8 mouse cellular contexts compared by ENCODE assay signal in the genomic region with DNA sequence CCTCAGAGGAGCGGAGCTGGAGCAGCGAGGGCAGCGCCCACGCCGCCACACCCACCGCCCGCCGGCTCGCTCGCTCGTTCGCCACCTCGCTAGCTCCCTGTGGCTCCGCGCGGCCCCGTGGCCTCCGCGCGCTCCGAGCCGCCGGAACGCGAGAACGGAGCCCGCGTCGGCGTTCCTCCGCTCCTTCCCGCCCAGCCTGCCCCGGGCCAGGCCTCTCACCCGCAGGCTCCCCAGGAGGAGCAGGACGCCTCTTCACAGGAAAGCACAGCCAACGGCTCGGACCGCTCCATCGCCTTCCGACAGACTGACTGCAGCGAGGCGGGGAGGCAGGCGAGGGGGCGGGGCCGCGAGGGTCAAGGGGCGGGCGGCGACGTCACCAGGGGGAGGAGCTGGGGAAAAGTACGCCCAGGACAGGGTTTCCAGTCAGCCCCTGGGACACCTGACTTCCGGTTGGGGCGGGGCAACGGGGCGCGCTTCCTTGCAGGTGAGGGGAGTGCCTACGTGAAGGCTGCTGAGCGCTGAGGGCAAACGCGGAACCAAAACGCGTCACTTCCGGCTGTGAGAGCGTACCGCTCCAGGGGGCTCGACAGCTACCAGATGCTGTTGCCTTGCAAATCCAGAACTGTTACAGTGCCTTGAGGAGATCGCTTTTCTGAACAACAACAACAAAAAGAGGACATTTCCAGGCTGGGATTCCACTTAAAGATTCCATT. TPM values are rescaled to one million over a fixed set of nuclear protein-coding genes. Genes with fewer than 3 reads are reported as not detected.
A peak's percentile ranks its signal among the peaks of the same experiment; 100 is the strongest.
DNase-seq lines count a peak whose midpoint lies in the region; ATAC-seq and TF ChIP-seq lines count a peak whose summit lies in the region.

Uba6 (minus strand) TSS at position 355 of the 713 bp plus-strand sequence.

- no peak for TF ChIP-seq CTCF in cortical plate, adult 2 months (IDR thresholded peaks at IDR 0.05; ENCODE audit: extremely low read depth, insufficient read depth, low read length)

- peak within 1 kb of the TSS; percentile 67 for H3K4me3 ChIP-seq in cortical plate, adult 2 months (ENCODE audit: insufficient read depth, low read length)
- H3K4me3 ChIP-seq in megakaryocyte, embryonic 14.5 days (replicated peaks), result peak within 1 kb of the TSS; percentile 98

- DNase-seq in gastrocnemius, adult 8-10 months (ENCODE audit: low spot score in 2 of 2), result peak; percentile 96 to 97
- peak; percentile 91 for DNase-seq in hindlimb bud, embryonic 11.5 days (ENCODE audit: extremely low spot score, low read depth, low spot score)
- peak; percentile 97 to 99 for DNase-seq in left cerebral cortex, adult 8-10 months (ENCODE audit: low spot score in 2 of 2)
- DNase-seq in right cerebral cortex, postnatal 10 days (ENCODE audit: low spot score in 2 of 2), result peak; percentile 99
- peak; percentile 98 for DNase-seq in urinary bladder, postnatal 25 days (ENCODE audit: low spot score)

- peak; percentile 96 for ATAC-seq in activated CD4-positive, CD25-positive, alpha-beta regulatory T cell, adult 4 months

- no peaks in the 10 kb centered on the region for H3K27me3 ChIP-seq in megakaryocyte, embryonic 14.5 days (replicated peaks)

- no peaks in the 10 kb centered on the region for H3K4me1 ChIP-seq in cortical plate, adult 2 months (ENCODE audit: control insufficient read depth, insufficient read depth, low read length)
- peaks cover 11% of the 10 kb centered on the region; the same call in 1 of the 2 replicates for H3K4me1 ChIP-seq in megakaryocyte, embryonic 14.5 days

- H3K36me3 ChIP-seq in megakaryocyte, embryonic 14.5 days (replicated peaks; ENCODE audit: low read length), result peaks cover 17% of the 10 kb centered on the region

- H3K9me3 ChIP-seq in megakaryocyte, embryonic 14.5 days, result no peaks in the 10 kb centered on the region

- peak; percentile 96 for TF ChIP-seq POLR2A in cortical plate, adult 2 months (IDR thresholded peaks at IDR 0.05; ENCODE audit: extremely low read depth, insufficient read depth, low read length)

- H3K27ac ChIP-seq in cortical plate, adult 2 months (ENCODE audit: insufficient read depth, low read length), result peak within 1 kb of the TSS; percentile 53

RNA-seq across cellular contexts. Expression of gene Uba6, which starts in this region (rescaled TPM):
- polyA plus RNA-seq in activated CD4-positive, CD25-positive, alpha-beta regulatory T cell, adult 4 months (2017; shearing (Covaris generic)), result 10 to 100 TPM; 13.9 to 18.3 TPM
- polyA plus RNA-seq in cortical plate, adult 2 months (2012; rRNA removed), result 6.4 and 7.3 TPM in 2 replicates
- 1 to 10 TPM; 4.5 to 5.9 (median 4.9) TPM for total RNA-seq in gastrocnemius, adult 8-10 months (2022)
- total RNA-seq in left cerebral cortex, adult 8-10 months (2022), result 10 to 100 TPM; 17.0 to 22.2 (median 18.2) TPM
- polyA plus RNA-seq in megakaryocyte, embryonic 14.5 days (2012; ENCODE audit: insufficient read depth, low replicate concordance), result 0.53 TPM in 1 of 2 replicates, not detected in the other

Comparison
In these comparisons a context has a peak if more than half of its experiments do, and no peak if none do; other contexts are left out.
1. Peak in every context shown above with its lines: DNase-seq, ATAC-seq, H3K4me3 ChIP-seq and H3K27ac ChIP-seq.